Mouse (Mus musculus): ENCODE results near the gene Olfr492. TPM values are rescaled to one million over a fixed set of nuclear protein-coding genes. Genes with fewer than 3 reads are reported as not detected.

Olfr492 gene
- polyA plus RNA-seq (2015; fragmentation: Nextera tagmentation; extraction: Ambion mirVana) = not detected in 2 replicates

DNA sequence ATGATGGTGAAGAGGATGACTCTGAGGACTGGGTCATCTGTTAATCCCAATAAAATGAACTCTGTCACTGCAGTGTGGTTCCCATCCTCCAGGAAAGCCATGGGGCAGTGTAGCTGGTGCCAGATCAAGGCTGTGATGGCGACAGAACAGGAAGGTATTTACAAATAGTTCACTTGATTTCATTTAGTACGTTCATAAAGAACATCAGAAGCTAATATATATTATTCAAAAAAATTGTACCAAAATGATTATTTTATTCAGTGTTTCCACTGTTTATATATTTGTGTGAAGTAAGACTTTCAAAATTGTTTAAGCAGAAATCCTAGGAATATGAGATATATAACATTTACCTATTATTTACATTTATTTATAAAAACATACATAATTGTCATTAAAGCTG, at the start of gene Olfr492:
Gene Olfr492 (minus strand): TSS at position 101 of the 400 bp plus-strand sequence.
- ATAC-seq (ENCODE audit: low FRiP score) = no peak

GRCm38 (mm10) chr7:108365035-108365434, 41.6 kb upstream of the Olfr492 start, which contains the start of gene Olfr494:
Olfr494 (plus strand) TSS chr7:108365335.
- Histone ChIP-seq H3K27me3 (no peaks in the 10 kb centered on the region), H3K9me3 (no peaks in the 10 kb centered on the region), H3K4me3 (no peak within 1 kb of the TSS), H3K27ac (no peak within 1 kb of the TSS), H3K36me3 (no peaks in the 10 kb centered on the region), H3K4me1 (replicated peaks) (no peaks in the 10 kb centered on the region), H3K4me2 (no peak within 1 kb of the TSS), H3K9ac (no peak within 1 kb of the TSS)
- 88% methylated on average over 3 of the region's 3 CpGs for WGBS
- ATAC-seq (ENCODE audit: low FRiP score) = no peak

More for the DNA sequence above, at the start of gene Olfr492:
- WGBS = 92% methylated on average over 2 of the region's 2 CpGs
- Histone ChIP-seq H3K4me3 (no peak within 1 kb of the TSS), H3K9me3 (no peaks in the 10 kb centered on the region), H3K9ac (no peak within 1 kb of the TSS), H3K4me1 (replicated peaks) (no peaks in the 10 kb centered on the region), H3K36me3 (no peaks in the 10 kb centered on the region), H3K27ac (no peak within 1 kb of the TSS), H3K4me2 (no peak within 1 kb of the TSS), H3K27me3 (no peaks in the 10 kb centered on the region)

DNA sequence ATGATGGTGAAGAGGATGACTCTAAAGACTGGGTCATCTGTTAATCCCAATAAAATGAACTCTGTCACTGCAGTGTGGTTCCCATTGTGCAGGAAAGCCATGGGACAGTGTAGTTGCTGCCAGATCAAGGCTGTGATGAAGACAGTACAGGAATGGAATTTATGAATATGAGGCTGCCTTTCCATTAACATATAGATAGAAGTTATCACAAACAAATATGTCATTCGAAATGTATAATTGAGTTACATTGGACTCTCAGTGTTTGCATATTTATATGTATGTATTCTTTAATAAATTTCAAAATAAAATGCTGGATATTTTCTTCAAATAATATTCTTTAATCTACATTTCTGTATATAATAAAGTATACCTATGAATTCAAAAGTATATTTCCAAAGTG, 23.4 kb upstream of the Olfr492 start, which contains the start of gene Olfr493:
Gene Olfr493 (minus strand): TSS at position 101 of the 400 bp plus-strand sequence.
- Histone ChIP-seq H3K9me3 (no peaks in the 10 kb centered on the region), H3K27me3 (no peaks in the 10 kb centered on the region), H3K4me1 (replicated peaks) (no peaks in the 10 kb centered on the region), H3K4me3 (no peak within 1 kb of the TSS), H3K4me2 (no peak within 1 kb of the TSS), H3K9ac (no peak within 1 kb of the TSS), H3K27ac (no peak within 1 kb of the TSS), H3K36me3 (no peaks in the 10 kb centered on the region)
- no peak for ATAC-seq (ENCODE audit: low FRiP score)
- WGBS = 70% methylated on average over 1 of the region's 1 CpGs

- no peak for ATAC-seq (ENCODE audit: low FRiP score)
- H3K4me1 ChIP-seq (replicated peaks) = no peaks in the 10 kb centered on the region
- no peaks in the 10 kb centered on the region for H3K9me3 ChIP-seq
- H3K27me3 ChIP-seq = no peaks in the 10 kb centered on the region
- no peak within 1 kb of the TSS for H3K27ac ChIP-seq
- no peak within 1 kb of the TSS for H3K4me2 ChIP-seq
- 70% methylated on average over 1 of the region's 1 CpGs for WGBS
- no peaks in the 10 kb centered on the region for H3K36me3 ChIP-seq
- no peak within 1 kb of the TSS for H3K4me3 ChIP-seq
- H3K9ac ChIP-seq = no peak within 1 kb of the TSS
Observed at GRCm38 (mm10) chr7:108313151-108313550, 10.3 kb downstream of the Olfr492 start, which contains the start of gene Olfr491. Olfr491 (plus strand) TSS chr7:108313451.

DNA sequence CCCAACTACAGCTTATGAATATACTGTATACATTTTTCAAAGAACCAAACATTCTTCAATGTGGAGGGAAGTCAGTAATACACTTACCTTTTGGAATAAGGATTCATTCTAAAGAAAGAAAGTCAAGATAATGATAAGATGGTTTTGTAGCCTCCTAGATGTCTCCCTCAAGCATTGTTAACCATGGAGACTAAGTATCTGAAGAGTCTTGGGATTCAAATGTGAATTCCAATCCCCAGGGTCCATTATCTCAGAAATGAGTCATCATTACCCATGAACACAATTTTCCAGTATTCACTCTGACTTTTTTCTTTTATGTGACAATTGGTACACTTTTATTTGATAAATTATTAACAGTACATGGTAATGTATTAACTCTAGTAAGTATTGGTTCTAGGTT, 34.6 kb downstream of the Olfr492 start, which contains the start of gene Olfr490:
Gene Olfr490 (minus strand): TSS at position 101 of the 400 bp plus-strand sequence.
- Histone ChIP-seq H3K27me3 (no peaks in the 10 kb centered on the region), H3K27ac (no peak within 1 kb of the TSS), H3K4me1 (replicated peaks) (no peaks in the 10 kb centered on the region), H3K36me3 (no peaks in the 10 kb centered on the region), H3K4me3 (no peak within 1 kb of the TSS), H3K9me3 (no peaks in the 10 kb centered on the region), H3K9ac (no peak within 1 kb of the TSS), H3K4me2 (no peak within 1 kb of the TSS)
- no peak for ATAC-seq (ENCODE audit: low FRiP score)

Other genes starting within 250 kb of the Olfr492 start
- not detected in 2 replicates for gene Olfr481, start 243.8 kb downstream of the Olfr492 start, polyA plus RNA-seq (2015; fragmentation: Nextera tagmentation; extraction: Ambion mirVana)
- gene Olfr482, start 226.1 kb downstream of the Olfr492 start, polyA plus RNA-seq (2015; fragmentation: Nextera tagmentation; extraction: Ambion mirVana) = not detected in 2 replicates
- gene Olfr483, start 222.8 kb downstream of the Olfr492 start, polyA plus RNA-seq (2015; fragmentation: Nextera tagmentation; extraction: Ambion mirVana) = not detected in 2 replicates
- not detected in 2 replicates for gene Olfr484, start 196.2 kb downstream of the Olfr492 start, polyA plus RNA-seq (2015; fragmentation: Nextera tagmentation; extraction: Ambion mirVana)
- not detected in 2 replicates for gene Olfr485, start 163.8 kb downstream of the Olfr492 start, polyA plus RNA-seq (2015; fragmentation: Nextera tagmentation; extraction: Ambion mirVana)
- not detected in 2 replicates for gene Olfr486, start 150.9 kb downstream of the Olfr492 start, polyA plus RNA-seq (2015; fragmentation: Nextera tagmentation; extraction: Ambion mirVana)
- gene Olfr487, start 109.0 kb downstream of the Olfr492 start, polyA plus RNA-seq (2015; fragmentation: Nextera tagmentation; extraction: Ambion mirVana) = not detected in 2 replicates
- gene Olfr488, start 65.3 kb downstream of the Olfr492 start, polyA plus RNA-seq (2015; fragmentation: Nextera tagmentation; extraction: Ambion mirVana) = not detected in 2 replicates
- gene Olfr490, start 34.7 kb downstream of the Olfr492 start, polyA plus RNA-seq (2015; fragmentation: Nextera tagmentation; extraction: Ambion mirVana) = not detected in 2 replicates
- gene Olfr491, start 10.2 kb downstream of the Olfr492 start, polyA plus RNA-seq (2015; fragmentation: Nextera tagmentation; extraction: Ambion mirVana) = not detected in 2 replicates
- gene Olfr493, start 23.3 kb upstream of the Olfr492 start, polyA plus RNA-seq (2015; fragmentation: Nextera tagmentation; extraction: Ambion mirVana) = not detected in 2 replicates
- gene Olfr494, start 41.7 kb upstream of the Olfr492 start, polyA plus RNA-seq (2015; fragmentation: Nextera tagmentation; extraction: Ambion mirVana) = not detected in 2 replicates
- not detected in 2 replicates for gene Olfr495, start 69.5 kb upstream of the Olfr492 start, polyA plus RNA-seq (2015; fragmentation: Nextera tagmentation; extraction: Ambion mirVana)
- not detected in 2 replicates for gene Olfr497, start 96.7 kb upstream of the Olfr492 start, polyA plus RNA-seq (2015; fragmentation: Nextera tagmentation; extraction: Ambion mirVana)
- not detected in 2 replicates for gene Olfr498, start 141.7 kb upstream of the Olfr492 start, polyA plus RNA-seq (2015; fragmentation: Nextera tagmentation; extraction: Ambion mirVana)
- gene Olfr502, start 201.4 kb upstream of the Olfr492 start, polyA plus RNA-seq (2015; fragmentation: Nextera tagmentation; extraction: Ambion mirVana) = not detected in 2 replicates
- not detected in 2 replicates for gene Olfr503, start 220.9 kb upstream of the Olfr492 start, polyA plus RNA-seq (2015; fragmentation: Nextera tagmentation; extraction: Ambion mirVana)
- not detected in 2 replicates for gene Olfr504, start 242.1 kb upstream of the Olfr492 start, polyA plus RNA-seq (2015; fragmentation: Nextera tagmentation; extraction: Ambion mirVana)